Mouse (Mus musculus) Patski (cell line): ENCODE data around the gene Slc25a23. TPM values are rescaled to one million over a fixed set of nuclear protein-coding genes. Genes with fewer than 3 reads are reported as not detected.

Experiments
- ATAC-seq: fragments of 100-300 bp; one replicate; pipeline ENCODE4 v1.8.0; 2021
- CTCF ChIA-PET: fragments of 350-600 bp; sonication (Branson Sonifier 250); formaldehyde crosslinking; loops from one replicate; lab custom pipeline; 2022; ENCODE audit warnings: inconsistent platforms; lab: Charles Lee
- POLR2A ChIA-PET: fragments of 350-600 bp; sonication (Branson Sonifier 250); formaldehyde crosslinking; loops from one replicate; lab custom pipeline; 2022; ENCODE audit warnings: antibody characterized with exemption, inconsistent platforms; lab: Charles Lee
- DNase-seq: peaks from one replicate; pipeline ENCODE4 v3.0.0-alpha.2; 2011; ENCODE audit warnings: low read depth, low spot score
- H3K27me3 ChIP-seq: fragments of 371-371 bp; one replicate; pipeline ENCODE4 v1.5.1; 2021
- CTCF ChIP-seq: fragments of 100-300 bp; IDR thresholded peaks from one replicate; pipeline ENCODE4 v1.5.1; 2021
- in situ Hi-C: fragments of 300-500 bp; cut with MboI; formaldehyde crosslinking; loops from 3 replicates; pipeline ENCODE4 v1.11.1; 2018; ENCODE audit warnings: low pct_unique_long_range_greater_than_20kb, mixed read lengths
- polyA plus RNA-seq: library from polyadenylated mRNA; unstranded; gene quantifications from one replicate; pipeline ENCODE4 v1.2.3, GENCODE M21; 2021

Slc25a23 gene
- polyA plus RNA-seq: 111 TPM

- no peaks in the 10 kb centered on the region for H3K27me3 ChIP-seq
- in situ Hi-C loops: no loop called here
- ChIA-PET CTCF (no interaction called here), POLR2A (no interaction called here)
- ATAC-seq (peak; percentile 50), DNase-seq (peak; percentile 30)
- TF ChIP-seq CTCF: no peak
These were observed at the start of gene Slc25a23 for GRCm38 (mm10) chr17:57059486-57059977. Slc25a23 (minus strand) TSS chr17:57059863.

GRCm38 (mm10) chr17:57108666-57109171 lies 49.1 kb upstream of the Slc25a23 start:
- ChIA-PET CTCF (interaction anchor here (1.3 kb wide), 1 partner anchor 13 kb away, joined by 5 read pairs; no protein-coding TSS in a partner anchor), POLR2A (no interaction called here)
- DNase-seq: no peak
- in situ Hi-C loops: no loop called here
- no peak for ATAC-seq
- TF ChIP-seq CTCF: no peak
- no peaks in the 10 kb centered on the region for H3K27me3 ChIP-seq

- in situ Hi-C loops: no loop called here
- H3K27me3 ChIP-seq: no peaks in the 10 kb centered on the region
- DNase-seq: no peak
- no peak for TF ChIP-seq CTCF
- no peak for ATAC-seq
- POLR2A ChIA-PET: interaction anchor here (0.6 kb wide), 1 partner anchor 117 kb away, joined by 6 read pairs; no protein-coding TSS in a partner anchor
- CTCF ChIA-PET: interaction anchor here (1.3 kb wide), 1 partner anchor 12 kb away, joined by 5 read pairs; no protein-coding TSS in a partner anchor
These were observed 48.5 kb upstream of the Slc25a23 start for GRCm38 (mm10) chr17:57108040-57108665.

- ATAC-seq: no peak
- no peak for DNase-seq
- TF ChIP-seq CTCF: no peak
- in situ Hi-C loops: no loop called here
- POLR2A ChIA-PET: no interaction called here
- CTCF ChIA-PET: interaction anchor here (1.3 kb wide), 1 partner anchor 11 kb away, joined by 5 read pairs; no protein-coding TSS in a partner anchor
- no peaks in the 10 kb centered on the region for H3K27me3 ChIP-seq
These were observed 47.4 kb upstream of the Slc25a23 start for GRCm38 (mm10) chr17:57107064-57107463.

- ChIA-PET POLR2A (no interaction called here), CTCF (no interaction called here)
- no peaks in the 10 kb centered on the region for H3K27me3 ChIP-seq
- DNase-seq (no peak), ATAC-seq (no peak)
- no peak for TF ChIP-seq CTCF
- in situ Hi-C loops: no loop called here
These were observed 46.3 kb upstream of the Slc25a23 start for GRCm38 (mm10) chr17:57106035-57106368.

- TF ChIP-seq CTCF: no peak
- peak; percentile 3 for ATAC-seq
These were observed 45.7 kb upstream of the Slc25a23 start, which contains the start of gene Tnfsf9 for GRCm38 (mm10) chr17:57105181-57106034. Tnfsf9 (plus strand) TSS chr17:57105325.

GRCm38 (mm10) chr17:57104496-57104895 lies 44.8 kb upstream of the Slc25a23 start:
- CTCF ChIA-PET: no interaction called here
- DNase-seq (no peak), ATAC-seq (no peak)
- in situ Hi-C loops: no loop called here
- POLR2A ChIA-PET: no interaction called here
- H3K27me3 ChIP-seq: no peaks in the 10 kb centered on the region
- TF ChIP-seq CTCF: no peak

More at GRCm38 (mm10) chr17:57105181-57106034, 45.7 kb upstream of the Slc25a23 start, which contains the start of gene Tnfsf9:
- ChIA-PET POLR2A (no interaction called here), CTCF (no interaction called here)
- in situ Hi-C loops: no loop called here
- DNase-seq: no peak
- H3K27me3 ChIP-seq: no peaks in the 10 kb centered on the region

GRCm38 (mm10) chr17:57102276-57102675 lies 42.6 kb upstream of the Slc25a23 start:
- H3K27me3 ChIP-seq: no peaks in the 10 kb centered on the region
- DNase-seq (no peak), ATAC-seq (no peak)
- in situ Hi-C loops: no loop called here
- no peak for TF ChIP-seq CTCF
- ChIA-PET CTCF (interaction anchor here (3.4 kb wide), 1 partner anchor 233 kb away, joined by 11 read pairs; no protein-coding TSS in a partner anchor), POLR2A (no interaction called here)

- ChIA-PET CTCF (interaction anchor here (3.4 kb wide), 1 partner anchor 235 kb away, joined by 11 read pairs; no protein-coding TSS in a partner anchor), POLR2A (no interaction called here)
- in situ Hi-C loops: loop anchor here (5.0 to 10.0 kb wide), 3 partner anchors 68 to 235 kb away; partner anchors contain the start of gene Alkbh7
- DNase-seq: no peak
- TF ChIP-seq CTCF: no peak
- ATAC-seq: no peak
- no peaks in the 10 kb centered on the region for H3K27me3 ChIP-seq
These were observed 40.1 kb upstream of the Slc25a23 start for GRCm38 (mm10) chr17:57099629-57100325.

GRCm38 (mm10) chr17:57098321-57098720 lies 38.7 kb upstream of the Slc25a23 start:
- no peak for ATAC-seq
- TF ChIP-seq CTCF: no peak
- POLR2A ChIA-PET: no interaction called here
- H3K27me3 ChIP-seq: no peaks in the 10 kb centered on the region
- DNase-seq: no peak
- CTCF ChIA-PET: no interaction called here
- in situ Hi-C loops: loop anchor here (5.0 to 10.0 kb wide), 3 partner anchors 69 to 236 kb away; partner anchors contain the start of gene Alkbh7
